Mouse (Mus musculus): ENCODE results near the gene Rad51ap2.

The Rad51ap2 gene

DNA sequence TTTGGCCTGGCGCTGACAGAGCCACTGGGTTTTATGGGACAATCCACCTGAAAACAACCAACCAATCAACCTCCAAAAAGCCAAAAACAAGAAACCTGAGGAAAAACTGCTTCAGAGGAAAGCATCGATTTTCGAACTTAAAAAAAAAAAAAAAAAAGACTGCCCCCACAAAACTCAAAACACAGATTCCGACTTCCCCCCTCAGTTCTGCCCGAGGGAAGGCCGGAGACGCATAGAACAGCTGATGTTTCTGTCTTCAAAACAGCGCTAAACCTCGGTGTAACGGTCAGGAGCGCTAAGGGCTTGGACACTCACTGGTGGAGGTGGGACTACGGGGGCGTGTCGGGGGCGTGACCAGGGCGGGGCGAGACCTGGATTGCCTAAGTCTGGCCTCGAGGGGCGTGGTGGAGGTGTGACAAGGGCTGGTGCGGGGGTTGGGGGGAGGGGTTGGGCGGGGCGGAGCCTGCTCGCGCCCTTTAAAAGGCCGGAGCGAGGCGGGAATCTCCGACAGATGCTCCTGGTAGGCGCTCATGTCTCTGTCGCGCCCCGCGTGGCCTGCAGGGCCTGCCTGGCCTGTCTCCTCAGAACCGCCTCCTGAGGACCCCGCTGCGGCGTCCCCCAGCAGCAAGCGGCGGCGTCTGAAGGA, at the start of gene Rad51ap2:
Rad51ap2 (plus strand) TSS at position 531 of the 646 bp plus-strand sequence.
- DNase-seq (ENCODE audit: low spot score in 2 of 2) = peak; percentile 82

DNA sequence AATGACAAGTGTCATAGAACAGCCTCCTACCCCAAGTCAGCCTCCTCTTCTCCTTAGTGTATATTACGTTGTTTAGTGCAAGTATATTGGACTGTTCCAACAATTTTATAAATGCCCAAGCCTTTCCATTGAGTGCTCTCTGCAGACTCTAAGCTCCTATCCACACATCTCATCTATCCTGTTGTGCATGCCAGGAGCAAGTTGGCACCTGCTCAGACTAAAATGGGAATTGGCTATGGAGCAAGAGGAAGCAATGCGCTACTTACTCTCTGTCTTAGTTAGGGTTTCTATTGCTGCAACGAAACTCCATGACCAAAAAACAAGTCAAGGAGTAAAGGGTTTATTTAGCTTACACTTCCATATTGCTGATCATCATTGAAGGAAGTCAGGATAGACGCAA, 48.2 kb upstream of the Rad51ap2 start:
- no peak for DNase-seq (ENCODE audit: low spot score in 2 of 2)

DNA sequence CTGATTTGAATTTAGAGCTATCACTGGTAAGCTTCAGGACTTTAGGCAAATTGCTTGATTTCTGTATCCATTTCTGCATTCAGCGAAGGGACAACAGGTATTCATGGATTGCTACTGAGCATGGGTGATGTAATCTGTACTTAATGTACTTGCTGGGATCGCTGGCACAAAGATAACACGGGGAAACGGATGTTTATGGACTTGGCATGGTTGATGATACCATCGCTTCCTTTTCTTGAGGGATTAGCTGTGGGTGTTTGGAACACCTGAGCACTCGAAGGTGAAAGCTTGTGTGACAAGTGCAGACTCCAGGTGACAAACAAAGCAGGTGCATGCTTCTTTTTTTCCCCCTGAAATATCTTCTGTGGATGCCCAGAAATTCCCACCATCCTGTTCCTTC, 37.8 kb upstream of the Rad51ap2 start:
- no peak for DNase-seq (ENCODE audit: low spot score in 2 of 2)

DNA sequence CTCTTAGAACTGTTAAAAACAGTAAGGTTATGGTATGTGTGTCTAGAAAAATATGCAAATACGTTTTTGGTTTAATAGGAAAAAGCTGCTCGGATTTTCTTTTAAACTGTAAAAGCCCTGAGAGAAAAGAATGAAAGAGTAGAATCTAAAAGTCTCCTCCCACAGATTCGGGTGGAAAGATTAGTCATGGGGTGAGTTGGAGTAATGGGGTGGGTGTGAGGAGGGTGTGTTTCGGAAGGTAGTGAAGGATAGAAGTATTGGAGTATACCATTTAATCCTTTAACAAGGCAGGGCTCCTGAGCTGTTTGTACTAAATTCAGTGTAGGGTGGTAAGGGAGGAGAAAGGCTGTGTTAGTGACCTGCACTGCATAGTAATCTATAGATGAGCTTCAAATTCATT, 28.5 kb upstream of the Rad51ap2 start:
- DNase-seq (ENCODE audit: low spot score in 2 of 2) = no peak

DNA sequence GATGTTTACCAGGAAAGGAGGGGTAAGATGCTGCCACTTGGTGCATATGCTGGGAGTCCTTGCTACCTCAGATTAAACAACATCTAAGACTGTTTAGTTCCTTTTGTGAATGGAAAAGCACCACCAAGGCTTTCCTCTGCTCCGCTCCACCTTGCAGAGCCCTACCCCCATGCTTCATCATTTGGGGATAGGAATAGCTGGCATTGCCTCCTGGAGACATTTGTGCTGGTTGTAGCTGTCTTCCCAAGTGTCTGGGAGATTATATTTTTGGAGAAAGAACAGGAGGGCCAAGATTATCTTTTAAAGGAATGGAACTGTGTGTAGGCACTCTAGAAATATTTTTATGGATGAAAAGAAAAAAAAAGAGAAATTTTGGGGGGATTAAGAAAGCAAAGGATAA, 22.8 kb upstream of the Rad51ap2 start:
- DNase-seq (ENCODE audit: low spot score in 2 of 2) = peak in 1 of 2 experiments; percentile 26

DNA sequence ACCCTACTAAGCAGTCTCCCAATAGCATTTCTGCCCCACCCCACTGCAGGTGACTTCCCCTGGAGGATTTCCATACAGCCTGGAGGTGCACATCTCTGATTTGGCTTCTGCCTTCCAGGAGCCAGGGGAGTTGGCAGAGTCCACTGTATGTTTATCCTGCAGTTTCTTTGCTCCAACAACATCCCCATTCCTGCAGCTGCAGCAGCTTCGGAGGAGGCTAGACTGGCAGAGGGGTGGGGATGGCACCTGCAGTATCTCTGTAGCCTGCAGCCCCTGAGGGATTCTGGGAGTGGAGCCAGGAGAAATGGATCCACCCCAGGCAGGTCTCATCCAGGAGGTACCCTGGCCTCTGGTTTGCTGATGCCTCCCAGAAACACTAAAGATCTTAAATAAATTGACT, 22.2 kb upstream of the Rad51ap2 start:
- DNase-seq (ENCODE audit: low spot score in 2 of 2) = no peak

DNA sequence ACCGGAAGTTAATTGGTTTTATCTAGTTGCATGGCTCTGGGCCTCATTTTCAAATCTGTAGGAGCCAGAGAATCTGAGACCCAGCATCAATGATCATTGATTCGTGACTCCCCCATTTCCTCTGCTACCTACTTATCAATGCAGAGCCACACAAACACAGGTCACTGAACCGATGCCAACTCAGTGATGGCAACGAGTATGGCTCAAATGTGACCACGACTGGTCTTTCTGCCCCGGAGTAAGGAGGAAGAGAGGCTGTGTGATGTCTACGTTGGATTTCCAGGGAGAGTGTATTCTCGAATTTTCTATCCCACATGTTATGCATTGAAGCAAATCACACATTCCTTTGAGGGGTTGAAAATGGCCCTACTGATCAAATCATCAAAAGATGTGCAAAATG, 21.4 kb upstream of the Rad51ap2 start:
- no peak for DNase-seq (ENCODE audit: low spot score in 2 of 2)

DNA sequence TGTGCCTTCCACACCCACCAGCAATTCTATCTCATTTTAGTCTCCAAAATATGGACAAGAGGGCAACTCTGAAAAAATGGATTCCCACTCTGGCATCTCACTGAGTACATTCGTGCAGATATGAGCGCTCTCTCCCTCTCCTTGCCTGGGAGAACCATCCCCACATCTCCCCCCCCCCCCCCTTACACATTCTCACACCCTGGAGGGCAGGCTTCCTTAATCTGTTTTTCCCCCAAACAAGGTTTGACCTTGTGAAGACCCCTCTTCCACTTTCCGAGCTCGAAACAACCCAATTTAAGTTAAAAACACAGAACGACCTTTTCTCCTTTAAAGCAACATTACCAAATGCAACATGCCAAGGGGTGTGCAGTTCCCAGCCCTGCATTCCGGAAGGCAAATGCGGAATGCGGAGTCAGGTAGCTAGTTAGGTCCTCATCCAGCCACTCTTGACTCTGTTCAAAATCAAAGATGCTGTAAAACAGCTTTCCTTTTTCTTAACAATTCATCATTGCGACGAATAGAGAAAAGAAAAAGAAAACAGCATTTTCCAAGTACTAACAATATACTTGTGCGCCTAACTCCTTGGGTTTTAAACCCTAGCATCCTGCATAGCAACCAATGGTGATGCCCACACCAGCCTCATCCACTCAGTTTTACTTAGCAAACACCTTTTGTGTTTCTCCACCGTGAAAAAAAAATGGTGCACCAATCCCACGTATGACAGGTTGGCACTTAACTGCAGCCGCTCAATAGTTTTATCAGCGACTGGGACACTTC, 20.4 kb upstream of the Rad51ap2 start:
- no peak for DNase-seq (ENCODE audit: low spot score in 2 of 2)

DNA sequence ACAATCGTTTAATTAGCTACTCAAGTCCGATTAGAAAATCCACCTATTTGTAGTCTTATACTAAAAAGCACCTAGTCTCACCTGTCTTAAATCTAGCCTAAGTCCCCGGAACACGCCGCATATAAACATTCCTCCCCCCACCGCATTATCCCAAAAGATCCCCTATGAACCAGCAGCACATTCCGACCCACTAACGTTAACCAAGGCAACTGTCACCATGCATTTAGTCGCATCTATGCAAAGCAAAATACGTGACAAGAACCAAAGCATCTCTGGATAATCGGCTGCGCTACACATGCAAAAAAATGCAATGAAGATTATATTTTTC, 19.9 kb upstream of the Rad51ap2 start:
- DNase-seq (ENCODE audit: low spot score in 2 of 2) = no peak

DNA sequence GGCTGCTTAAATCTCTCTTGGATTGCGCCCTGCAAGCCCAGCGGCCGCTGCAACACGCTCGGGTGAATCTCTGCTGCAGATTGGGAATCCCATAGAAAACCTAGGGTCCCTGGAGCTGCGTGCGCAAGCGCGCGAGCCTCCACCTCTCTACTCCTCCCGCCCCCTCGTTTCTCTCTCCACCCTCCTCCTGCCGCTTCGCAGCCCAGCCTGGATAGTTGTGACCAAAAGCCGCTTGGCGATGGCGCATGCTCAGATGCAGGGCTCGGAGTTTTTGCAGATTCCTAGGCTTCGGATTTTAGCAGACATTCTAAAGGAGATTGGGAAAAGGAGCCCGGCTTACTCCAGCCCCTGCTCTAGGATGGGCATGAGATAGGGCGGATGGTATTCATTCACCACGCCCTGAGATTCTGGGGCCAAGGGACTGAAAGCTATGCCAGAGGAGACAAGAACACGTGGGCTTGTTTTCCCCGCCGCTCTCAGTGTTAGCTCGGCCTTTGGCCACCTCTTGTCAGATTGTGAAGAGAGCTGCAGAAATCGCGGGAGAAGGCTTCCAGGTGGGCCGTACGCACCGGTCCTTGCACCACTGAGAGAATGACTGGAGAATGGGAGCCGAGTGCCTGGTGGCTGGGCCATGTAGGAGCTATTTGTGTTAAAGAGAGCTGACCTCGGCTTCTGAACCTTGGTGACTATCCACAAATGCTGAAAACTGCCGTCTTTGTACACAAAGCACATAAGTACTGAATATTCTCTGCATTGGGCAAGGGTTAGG, 19.2 kb upstream of the Rad51ap2 start, which contains the start of gene Vsnl1:
Vsnl1 (minus strand) TSS at position 117 of the 769 bp plus-strand sequence.
- peak; percentile 92 to 95 for DNase-seq (ENCODE audit: low spot score in 2 of 2)

DNA sequence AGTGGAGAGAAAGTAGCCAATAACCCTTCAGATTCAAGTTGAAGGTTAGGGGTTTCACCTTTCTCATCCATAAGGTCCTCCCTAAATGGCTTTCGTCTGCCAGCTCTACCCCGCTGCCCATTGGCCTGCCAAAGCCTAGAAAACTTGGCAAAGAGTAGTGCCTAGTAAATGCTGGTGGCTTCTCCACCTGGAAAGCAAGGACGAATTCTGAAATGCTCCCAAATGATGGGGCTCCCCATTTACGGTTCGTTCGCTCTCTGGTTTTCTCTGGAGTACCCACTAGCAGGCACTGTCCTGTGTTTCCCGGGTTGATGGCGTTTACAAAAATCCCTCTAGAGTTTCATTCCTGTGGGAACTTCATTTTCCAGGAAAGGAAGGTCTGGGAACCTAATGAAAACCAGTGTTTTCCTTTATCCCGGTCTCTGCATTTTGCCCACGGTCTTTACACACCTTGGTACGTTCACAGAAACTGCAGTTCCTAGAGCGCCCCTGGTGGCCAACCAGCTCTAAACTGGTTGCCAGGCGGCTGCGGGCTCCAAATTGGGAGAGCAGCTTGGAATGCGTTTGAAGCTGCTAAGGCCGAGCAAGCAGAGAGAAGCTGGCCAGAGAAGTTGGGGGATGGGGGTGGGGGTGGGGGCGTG, 18.5 kb upstream of the Rad51ap2 start:
- DNase-seq (ENCODE audit: low spot score in 2 of 2) = peak; percentile 78 to 81

DNA sequence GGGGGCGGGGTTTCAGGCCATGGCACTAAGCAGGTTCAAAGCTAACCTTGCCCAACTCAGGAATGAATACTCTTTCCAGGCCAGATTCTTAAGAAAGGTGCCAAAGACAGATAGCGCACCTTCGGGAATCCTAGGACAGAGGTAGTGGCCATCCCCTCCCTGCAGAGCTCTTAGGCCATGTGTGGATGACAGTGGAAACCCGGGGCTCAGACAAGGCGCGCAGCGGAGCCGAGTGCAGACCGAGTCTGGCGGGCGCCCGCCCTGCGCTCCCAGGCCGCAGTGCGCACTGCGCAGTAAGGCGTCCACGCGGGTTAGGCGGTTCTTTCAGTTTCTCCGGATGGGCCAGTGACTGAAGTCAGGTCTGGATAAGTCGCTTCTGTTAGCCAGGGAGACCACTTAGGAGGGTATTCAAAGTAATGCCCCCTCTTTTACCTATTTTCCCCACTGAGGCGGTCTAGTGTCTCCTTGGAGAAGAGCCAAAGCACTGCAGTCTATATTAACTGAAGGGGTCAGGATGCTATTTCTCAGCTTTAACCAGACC, 17.9 kb upstream of the Rad51ap2 start:
- no peak for DNase-seq (ENCODE audit: low spot score in 2 of 2)

DNA sequence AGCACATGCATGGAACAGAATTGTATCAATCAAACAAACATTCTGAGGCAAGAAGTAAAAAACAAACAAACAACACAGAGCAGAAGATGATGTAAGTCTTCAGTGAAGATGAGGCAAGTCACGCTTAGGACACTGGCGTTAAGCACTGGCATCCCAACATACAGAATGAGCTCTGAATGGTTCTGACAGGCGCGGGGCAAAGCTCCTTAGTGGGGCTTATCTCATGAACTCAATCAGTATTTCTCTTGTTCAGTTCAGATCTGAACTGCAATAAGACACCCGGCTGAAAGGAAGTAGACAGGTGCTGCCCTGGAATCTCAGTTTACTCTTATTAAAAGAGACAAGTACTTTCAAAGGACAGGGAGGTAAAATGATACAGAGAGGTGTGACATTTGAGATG, 1.7 kb upstream of the Rad51ap2 start:
- no peak for DNase-seq (ENCODE audit: low spot score in 2 of 2)

DNA sequence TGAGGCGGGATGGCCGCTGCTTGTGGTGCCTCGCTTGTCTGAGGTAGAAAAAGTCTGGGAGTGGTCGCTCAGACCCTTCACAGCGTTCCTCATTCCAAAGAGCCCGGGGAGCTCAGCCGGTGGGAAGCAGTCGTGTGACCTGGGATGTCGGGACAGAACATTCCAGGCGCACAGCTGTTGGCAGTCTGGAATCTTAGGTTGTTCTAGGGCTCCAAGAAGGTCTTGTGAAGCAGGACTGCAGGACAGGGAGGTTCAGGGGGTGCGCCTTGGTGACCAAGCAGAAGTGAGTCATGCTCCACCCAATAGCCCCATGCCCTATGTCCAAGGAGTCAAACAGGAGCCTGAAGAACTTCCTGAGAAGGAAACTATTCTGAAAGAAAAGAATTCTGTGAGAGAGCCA, 334 bp downstream of the Rad51ap2 start:
- DNase-seq (ENCODE audit: low spot score in 2 of 2) = peak in 1 of 2 experiments; percentile 12

DNA sequence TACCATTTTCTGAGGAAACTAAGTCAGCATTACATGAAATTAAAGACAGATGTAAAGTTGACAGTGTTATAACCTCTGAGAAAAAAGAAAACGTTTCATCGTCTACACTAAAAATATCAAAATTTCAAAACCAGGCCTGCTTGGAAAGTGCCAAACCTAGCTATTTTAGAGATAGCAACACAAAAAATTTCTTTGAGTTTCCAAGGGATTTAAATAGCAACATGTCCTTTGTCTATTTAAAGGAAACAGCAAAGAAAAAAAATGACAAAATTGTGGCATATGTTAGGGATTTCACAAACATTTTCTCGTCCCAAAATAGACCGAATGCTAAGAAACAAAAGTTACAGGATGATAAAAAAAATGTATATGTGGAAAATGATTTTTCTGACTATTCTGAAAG, 753 bp downstream of the Rad51ap2 start:
- no peak for DNase-seq (ENCODE audit: low spot score in 2 of 2)
